Mouse (Mus musculus): ENCODE measurements around the gene March8. TPM values are rescaled to one million over a fixed set of nuclear protein-coding genes. Genes with fewer than 3 reads are reported as not detected.
"Not testable (repeated sequence)": the region's sequence is repeated elsewhere in the genome, so short reads cannot be mapped to it uniquely, and the experiment has no call there.

March8 gene
- polyA plus RNA-seq, 1 experiment from 2014 or later = 40.7 TPM

DNA sequence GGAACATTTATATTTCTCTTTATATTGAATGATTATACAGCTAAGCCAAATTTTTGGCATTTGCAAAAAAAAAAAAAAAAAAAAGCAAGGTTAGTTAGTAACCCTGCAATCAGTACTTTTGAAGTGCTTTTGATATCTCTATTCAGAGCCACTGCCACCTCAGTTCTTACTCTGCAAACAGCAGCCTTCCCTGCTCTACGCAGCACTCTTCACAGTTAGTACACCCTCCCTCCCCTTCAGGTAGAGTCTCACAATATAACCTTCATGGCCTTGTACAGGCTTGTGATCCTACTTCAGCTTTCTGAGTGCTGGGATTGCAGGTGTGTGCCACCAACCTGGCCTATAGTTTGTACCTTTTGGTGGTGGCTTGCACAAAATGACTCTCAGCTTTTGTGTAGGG is 15.6 kb downstream of the March8 start:
- no peak for ATAC-seq
- no peak overlapping the region for H3K27ac ChIP-seq
- no peak overlapping the region for H3K4me3 ChIP-seq
- H3K27me3 ChIP-seq = no peaks in the 10 kb centered on the region
- H3K4me1 ChIP-seq = no peaks in the 10 kb centered on the region
- H3K9ac ChIP-seq = no peak overlapping the region
- H3K36me3 ChIP-seq (ENCODE audit: poor library complexity, severe bottlenecking) = no peaks in the 10 kb centered on the region
- no peaks in the 10 kb centered on the region for H3K9me3 ChIP-seq (replicated peaks)
- H3K4me2 ChIP-seq = no peak overlapping the region
- 91% methylated on average over 1 of the region's 1 CpGs for WGBS

DNA sequence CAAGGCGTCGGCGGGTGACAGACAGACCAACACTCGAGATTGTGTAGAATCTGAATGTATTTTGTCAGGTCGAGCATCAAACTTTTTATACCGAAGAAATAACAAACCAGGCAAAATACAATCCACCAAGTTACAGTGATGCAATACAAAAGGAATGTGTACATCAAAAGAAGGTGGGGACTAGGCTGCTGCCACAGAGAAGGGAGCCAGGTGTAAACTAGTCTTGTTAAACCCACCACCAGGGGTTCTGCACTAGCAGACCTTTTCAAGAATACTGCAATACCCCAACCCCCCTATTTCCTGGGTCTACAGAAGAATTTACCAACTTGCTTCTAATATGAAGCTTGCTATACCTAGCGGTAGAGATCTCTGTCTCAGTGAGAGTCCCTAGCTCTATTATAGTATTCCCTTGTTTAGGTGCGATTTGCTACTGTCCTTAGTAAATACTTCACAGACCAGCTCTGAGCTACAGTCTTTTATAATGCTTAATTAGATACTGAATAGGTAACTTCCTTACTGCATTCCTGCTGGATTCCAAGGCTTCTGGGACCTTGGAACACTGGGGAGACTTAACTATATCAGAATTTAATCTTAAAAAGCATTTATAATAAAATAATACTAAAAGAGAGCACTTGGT is 18.6 kb downstream of the March8 start:
- H3K4me3 ChIP-seq; H3K9ac ChIP-seq; H3K4me1 ChIP-seq; ATAC-seq; H3K36me3 ChIP-seq (ENCODE audit: poor library complexity, severe bottlenecking); H3K27me3 ChIP-seq; H3K4me2 ChIP-seq; H3K9me3 ChIP-seq (replicated peaks); H3K27ac ChIP-seq: not testable (repeated sequence)
- 72% methylated on average over 8 of the region's 8 CpGs for WGBS

DNA sequence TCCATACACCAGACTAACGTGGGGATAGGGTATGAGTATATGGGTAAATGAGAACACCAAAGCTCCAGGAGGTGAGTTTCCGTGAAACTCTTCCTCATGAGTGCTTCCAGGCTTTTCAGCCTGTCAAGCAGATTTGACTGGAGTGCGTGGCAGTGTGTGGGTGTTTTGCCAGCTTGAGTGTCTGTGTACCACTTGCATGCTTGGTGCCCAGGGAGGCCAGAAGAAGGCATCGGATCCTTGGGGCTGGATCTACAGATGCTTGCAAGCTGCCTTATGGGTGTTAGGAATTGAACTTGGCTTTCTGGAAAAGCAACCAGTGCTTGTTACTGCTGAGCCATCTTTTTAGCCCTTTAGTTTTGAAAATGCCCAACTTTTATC is 19.1 kb downstream of the March8 start:
- ATAC-seq = no peak
- Histone ChIP-seq H3K4me1 (no peaks in the 10 kb centered on the region), H3K27ac (no peak overlapping the region), H3K27me3 (no peaks in the 10 kb centered on the region), H3K4me2 (no peak overlapping the region), H3K9me3 (replicated peaks) (no peaks in the 10 kb centered on the region), H3K9ac (no peak overlapping the region), H3K4me3 (no peak overlapping the region), H3K36me3 (ENCODE audit: poor library complexity, severe bottlenecking) (no peaks in the 10 kb centered on the region)
- WGBS = 61% methylated on average over 4 of the region's 4 CpGs

DNA sequence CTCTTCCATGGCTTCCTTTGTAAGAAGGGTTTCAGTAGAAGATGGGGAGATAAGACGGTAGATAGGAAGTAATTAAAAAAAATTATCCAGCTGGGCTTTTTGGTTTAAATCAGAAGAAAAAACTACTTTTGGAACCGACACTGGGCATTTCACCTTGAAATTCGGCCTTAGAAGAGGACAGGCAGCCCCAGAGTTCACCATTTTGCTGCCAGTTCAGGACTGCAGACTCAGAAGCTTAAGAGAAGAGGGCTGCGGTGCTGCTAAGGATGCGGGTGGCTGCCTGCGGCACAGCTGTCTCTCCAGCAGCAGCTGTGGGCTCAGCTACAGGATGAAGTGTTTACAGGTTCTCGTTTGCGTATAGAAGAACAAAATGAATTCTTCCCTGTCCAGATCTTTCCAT is 20.2 kb downstream of the March8 start:
- no peaks in the 10 kb centered on the region for H3K27me3 ChIP-seq
- H3K36me3 ChIP-seq (ENCODE audit: poor library complexity, severe bottlenecking) = no peaks in the 10 kb centered on the region
- no peak overlapping the region for H3K27ac ChIP-seq
- no peaks in the 10 kb centered on the region for H3K9me3 ChIP-seq (replicated peaks)
- H3K4me1 ChIP-seq = no peaks in the 10 kb centered on the region
- WGBS = 72% methylated on average over 8 of the region's 8 CpGs
- ATAC-seq = no peak
- no peak overlapping the region for H3K4me2 ChIP-seq
- H3K9ac ChIP-seq = no peak overlapping the region
- no peak overlapping the region for H3K4me3 ChIP-seq

DNA sequence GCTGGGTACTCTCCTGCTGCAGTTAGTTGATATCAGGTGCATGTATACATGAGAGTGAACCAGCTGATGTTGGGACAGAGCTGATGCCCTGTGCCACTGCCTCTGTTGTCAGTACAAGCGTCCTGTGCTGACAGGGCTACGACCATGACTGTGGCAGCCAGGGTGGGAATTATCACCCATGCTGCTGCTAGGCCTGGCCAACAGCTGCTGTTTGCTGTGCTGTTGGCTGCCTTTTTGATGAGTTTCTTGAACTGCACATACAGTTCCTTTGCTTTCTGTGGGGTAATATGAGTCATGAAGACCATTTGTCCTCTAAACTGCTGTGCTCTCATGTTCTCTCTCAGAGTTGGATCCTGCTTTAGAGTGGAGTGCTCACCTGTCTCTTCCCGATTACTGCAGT is 21.4 kb downstream of the March8 start:
- H3K9ac ChIP-seq = no peak overlapping the region
- ATAC-seq = no peak
- 86% methylated on average over 3 of the region's 3 CpGs for WGBS
- H3K4me3 ChIP-seq = no peak overlapping the region
- no peak overlapping the region for H3K4me2 ChIP-seq
- H3K36me3 ChIP-seq (ENCODE audit: poor library complexity, severe bottlenecking) = no peaks in the 10 kb centered on the region
- no peaks in the 10 kb centered on the region for H3K27me3 ChIP-seq
- no peaks in the 10 kb centered on the region for H3K4me1 ChIP-seq
- H3K9me3 ChIP-seq (replicated peaks) = no peaks in the 10 kb centered on the region
- no peak overlapping the region for H3K27ac ChIP-seq

DNA sequence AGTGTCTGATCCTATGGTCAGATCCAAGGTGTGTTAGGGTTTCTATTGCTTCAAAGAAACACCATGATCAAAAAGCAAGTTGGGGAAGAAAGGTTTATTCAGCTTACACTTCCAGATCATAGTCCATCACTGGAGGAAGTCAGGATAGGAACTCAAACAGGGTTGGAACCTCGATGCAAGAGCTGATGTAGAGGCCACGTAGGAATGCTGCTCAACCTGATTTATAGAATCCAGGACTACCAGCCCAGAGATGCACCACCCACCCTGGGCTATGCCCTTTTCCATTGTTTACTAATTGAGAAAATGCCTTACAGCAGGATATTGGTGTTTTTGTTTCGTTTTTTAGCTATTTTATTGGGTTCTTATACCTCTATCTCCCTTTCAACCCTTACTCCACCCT is 23.6 kb downstream of the March8 start:
- no peak for ATAC-seq
- no peak overlapping the region for H3K9ac ChIP-seq
- no peak overlapping the region for H3K4me2 ChIP-seq
- H3K4me1 ChIP-seq = no peaks in the 10 kb centered on the region
- no peak overlapping the region for H3K27ac ChIP-seq
- no peaks in the 10 kb centered on the region for H3K9me3 ChIP-seq (replicated peaks)
- WGBS = 90% methylated on average over 3 of the region's 3 CpGs
- H3K4me3 ChIP-seq = no peak overlapping the region
- no peaks in the 10 kb centered on the region for H3K27me3 ChIP-seq
- H3K36me3 ChIP-seq (ENCODE audit: poor library complexity, severe bottlenecking) = no peaks in the 10 kb centered on the region

DNA sequence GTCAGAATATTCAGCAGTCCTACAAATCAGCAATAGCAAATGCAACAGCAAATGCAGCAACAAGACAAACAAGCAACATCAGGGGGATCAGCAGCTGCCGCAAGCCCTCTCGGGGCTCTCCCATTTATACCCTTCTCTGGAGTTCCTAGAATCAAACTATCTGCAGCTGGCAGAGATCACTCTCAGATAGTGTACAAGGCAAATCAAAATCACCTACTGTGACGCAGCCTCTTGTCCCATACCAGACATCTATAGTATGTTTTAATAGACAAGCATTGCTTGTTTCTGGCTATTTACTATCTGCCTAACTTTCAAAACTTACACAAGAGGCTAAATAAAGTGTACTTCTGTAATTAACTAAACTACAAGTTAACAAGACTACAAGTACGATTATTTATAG is 24.2 kb downstream of the March8 start:
- 93% methylated on average over 4 of the region's 4 CpGs for WGBS
- Histone ChIP-seq H3K27ac (no peak overlapping the region), H3K27me3 (no peaks in the 10 kb centered on the region), H3K4me1 (no peaks in the 10 kb centered on the region), H3K4me2 (no peak overlapping the region), H3K9ac (no peak overlapping the region), H3K9me3 (replicated peaks) (no peaks in the 10 kb centered on the region), H3K36me3 (ENCODE audit: poor library complexity, severe bottlenecking) (no peaks in the 10 kb centered on the region), H3K4me3 (no peak overlapping the region)
- ATAC-seq = no peak

DNA sequence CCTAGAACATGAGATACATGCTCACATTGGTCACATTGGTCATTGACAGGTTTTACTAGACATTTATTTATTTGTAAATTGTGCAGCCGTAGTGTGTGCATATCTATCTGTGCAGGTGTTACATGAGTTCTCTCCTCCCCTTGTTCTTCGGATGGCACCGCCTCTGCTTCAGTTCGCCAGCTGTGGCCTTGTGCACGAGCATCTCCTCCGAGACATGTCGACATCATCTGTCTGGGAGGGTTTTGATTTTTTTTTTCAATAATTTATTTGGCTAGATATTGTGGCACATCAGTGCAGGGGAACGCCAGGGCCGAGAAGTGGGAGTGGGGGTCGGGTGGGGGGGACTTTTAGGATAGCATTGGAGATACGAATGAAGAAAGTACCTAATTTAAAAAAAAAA is 30.1 kb downstream of the March8 start:
- H3K4me2 ChIP-seq = no peak overlapping the region
- no peaks in the 10 kb centered on the region for H3K27me3 ChIP-seq
- no peaks in the 10 kb centered on the region for H3K36me3 ChIP-seq (ENCODE audit: poor library complexity, severe bottlenecking)
- WGBS = 87% methylated on average over 11 of the region's 11 CpGs
- H3K4me1 ChIP-seq = no peaks in the 10 kb centered on the region
- H3K9ac ChIP-seq = no peak overlapping the region
- no peak overlapping the region for H3K4me3 ChIP-seq
- H3K9me3 ChIP-seq (replicated peaks) = no peaks in the 10 kb centered on the region
- no peak overlapping the region for H3K27ac ChIP-seq
- no peak for ATAC-seq

DNA sequence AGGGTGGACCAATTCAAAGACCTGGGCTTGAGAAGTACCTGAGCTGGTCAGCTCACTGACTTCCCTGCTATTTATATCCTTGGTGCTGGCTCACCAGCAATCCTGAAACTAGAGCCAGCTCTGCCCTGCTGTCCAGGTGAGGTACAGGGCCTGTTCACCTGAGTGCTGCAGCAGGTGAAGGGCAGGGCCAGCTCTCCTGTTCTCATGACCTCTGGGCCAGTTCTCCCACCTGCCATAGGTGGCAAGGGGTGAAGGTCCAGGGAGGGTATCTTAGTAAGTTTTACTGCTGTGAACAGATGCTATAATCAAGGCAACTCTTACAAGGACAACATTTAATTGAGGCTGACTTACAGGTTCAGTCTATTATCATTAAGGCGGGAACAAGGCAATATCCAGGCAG is 32.0 kb downstream of the March8 start:
- no peak for ATAC-seq
- H3K4me1 ChIP-seq = no peaks in the 10 kb centered on the region; the same call in 1 of the 2 replicates
- H3K9me3 ChIP-seq (replicated peaks) = no peaks in the 10 kb centered on the region
- H3K4me2 ChIP-seq = no peak overlapping the region
- H3K9ac ChIP-seq = no peak overlapping the region
- 87% methylated on average over 1 of the region's 1 CpGs for WGBS
- H3K36me3 ChIP-seq (ENCODE audit: poor library complexity, severe bottlenecking) = no peaks in the 10 kb centered on the region
- no peak overlapping the region for H3K4me3 ChIP-seq
- no peak overlapping the region for H3K27ac ChIP-seq
- H3K27me3 ChIP-seq = no peaks in the 10 kb centered on the region

DNA sequence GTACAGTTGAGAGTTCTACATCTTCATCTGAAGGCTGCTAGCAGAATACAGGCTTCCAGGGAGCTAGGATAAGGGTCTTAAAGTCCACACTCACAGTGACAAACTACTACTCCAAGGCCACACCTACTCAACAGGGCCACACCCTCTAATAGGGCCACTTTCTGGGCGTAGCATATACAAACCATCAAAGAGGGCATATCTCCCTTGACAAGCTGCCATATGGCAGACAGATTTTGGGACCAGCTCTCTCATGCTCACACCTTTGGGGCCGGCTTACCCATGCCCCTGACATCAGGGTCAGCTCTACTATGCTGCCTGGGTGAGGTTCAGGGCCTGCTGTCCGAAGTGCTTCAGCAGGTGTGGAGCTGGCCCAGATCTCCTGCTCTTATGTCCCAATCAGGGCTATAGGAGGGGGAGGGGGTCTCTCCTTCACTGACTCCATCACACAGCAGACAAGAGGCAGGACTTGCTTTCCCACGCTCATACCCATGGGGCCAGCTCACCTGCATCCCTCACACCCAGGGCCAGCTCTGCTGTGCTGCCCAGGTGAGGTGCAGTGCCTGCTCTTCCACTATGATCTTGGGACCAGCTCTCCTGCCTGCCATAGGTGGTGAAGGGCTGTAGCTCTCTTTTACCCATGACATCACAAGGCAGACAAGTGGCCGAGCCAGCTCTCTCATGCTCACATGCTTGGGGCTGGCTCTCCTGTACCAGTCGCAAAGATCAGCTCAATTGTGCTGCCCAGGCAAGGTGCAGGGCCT is 32.6 kb downstream of the March8 start:
- Histone ChIP-seq H3K9ac (no peak overlapping the region), H3K4me3 (no peak overlapping the region), H3K27me3 (no peaks in the 10 kb centered on the region), H3K27ac (no peak overlapping the region), H3K36me3 (ENCODE audit: poor library complexity, severe bottlenecking) (no peaks in the 10 kb centered on the region), H3K4me1 (no peaks in the 10 kb centered on the region; the same call in 1 of the 2 replicates), H3K9me3 (replicated peaks) (no peaks in the 10 kb centered on the region), H3K4me2 (no peak overlapping the region)
- WGBS = 89% methylated on average over 6 of the region's 6 CpGs
- no peak for ATAC-seq

DNA sequence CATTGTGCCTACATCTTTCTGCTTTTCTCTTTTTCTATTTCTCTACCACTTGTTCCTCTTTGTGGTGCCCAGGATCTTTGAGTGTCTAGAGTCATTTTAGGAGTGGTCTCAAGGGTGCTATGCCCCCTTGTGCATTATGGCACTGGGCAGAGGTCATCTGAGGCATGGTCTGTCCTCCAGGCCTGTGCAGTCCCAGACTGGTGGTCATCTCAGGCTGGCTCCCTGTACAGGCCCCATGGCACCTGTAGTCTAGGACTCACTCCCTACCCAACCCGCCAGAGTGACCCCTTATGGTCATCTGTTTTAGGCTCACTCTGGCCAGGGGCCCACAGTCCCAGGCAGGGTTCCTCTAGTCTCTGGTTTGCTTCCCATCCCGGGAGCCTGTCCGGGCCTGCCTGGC is 33.7 kb downstream of the March8 start:
- H3K4me2 ChIP-seq = no peak overlapping the region
- H3K9me3 ChIP-seq (replicated peaks) = no peaks in the 10 kb centered on the region
- 88% methylated on average over 3 of the region's 3 CpGs for WGBS
- H3K4me3 ChIP-seq = no peak overlapping the region
- no peak overlapping the region for H3K9ac ChIP-seq
- no peaks in the 10 kb centered on the region for H3K27me3 ChIP-seq
- H3K27ac ChIP-seq = no peak overlapping the region
- no peaks in the 10 kb centered on the region for H3K36me3 ChIP-seq (ENCODE audit: poor library complexity, severe bottlenecking)
- no peak for ATAC-seq
- H3K4me1 ChIP-seq = no peaks in the 10 kb centered on the region; the same call in 1 of the 2 replicates

DNA sequence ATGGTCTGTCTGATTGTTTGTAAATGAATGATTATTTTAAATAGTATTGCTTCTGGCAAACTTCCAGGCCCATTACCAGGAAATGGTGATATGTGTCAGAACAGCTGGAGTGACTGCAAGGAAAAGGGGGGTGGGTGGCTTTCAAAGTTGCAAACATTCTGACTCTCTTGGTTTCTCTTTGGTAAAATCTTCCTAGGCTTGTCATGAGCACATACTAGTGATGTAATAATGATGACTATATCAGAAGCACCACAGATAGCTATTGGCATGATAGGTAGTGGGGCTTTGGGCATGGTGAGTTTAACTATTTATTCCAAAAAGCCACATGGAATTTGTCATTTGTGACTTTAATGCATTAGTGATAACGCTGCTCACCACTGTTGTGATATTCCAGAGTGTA is 36.3 kb downstream of the March8 start:
- 98% methylated on average over 1 of the region's 1 CpGs for WGBS
- ATAC-seq = no peak

DNA sequence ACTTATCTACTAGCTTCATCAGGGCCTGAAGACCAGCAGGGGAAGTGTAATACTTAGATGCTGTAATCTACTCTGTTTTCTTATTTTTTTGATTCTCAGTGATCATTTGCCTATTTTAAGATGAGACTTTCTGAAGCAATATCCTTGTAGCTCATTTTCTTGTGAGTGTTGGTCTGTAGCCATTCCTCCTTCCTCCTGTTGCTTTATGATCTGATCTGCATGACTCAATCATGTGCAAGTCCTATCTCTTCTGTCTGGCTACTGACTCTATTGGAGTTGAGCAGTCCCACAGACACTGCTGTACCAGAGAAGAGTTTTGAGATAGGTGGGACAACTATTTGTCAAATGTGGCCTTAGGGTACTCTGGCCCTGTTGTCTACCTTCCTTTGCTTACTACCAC is 36.8 kb downstream of the March8 start:
- Histone ChIP-seq H3K4me2 (no peak overlapping the region), H3K9me3 (replicated peaks) (no peaks in the 10 kb centered on the region), H3K4me1 (no peaks in the 10 kb centered on the region; the same call in 1 of the 2 replicates), H3K27ac (no peak overlapping the region), H3K27me3 (no peaks in the 10 kb centered on the region), H3K4me3 (no peak overlapping the region), H3K9ac (no peak overlapping the region), H3K36me3 (ENCODE audit: poor library complexity, severe bottlenecking) (no peaks in the 10 kb centered on the region)
- ATAC-seq = no peak

More for the DNA sequence above, 36.3 kb downstream of the March8 start:
- H3K27me3 ChIP-seq = no peaks in the 10 kb centered on the region
- no peak overlapping the region for H3K9ac ChIP-seq
- no peaks in the 10 kb centered on the region for H3K36me3 ChIP-seq (ENCODE audit: poor library complexity, severe bottlenecking)
- H3K4me3 ChIP-seq = no peak overlapping the region
- no peak overlapping the region for H3K27ac ChIP-seq
- no peaks in the 10 kb centered on the region; the same call in 1 of the 2 replicates for H3K4me1 ChIP-seq
- no peak overlapping the region for H3K4me2 ChIP-seq
- no peaks in the 10 kb centered on the region for H3K9me3 ChIP-seq (replicated peaks)
